Mouse (Mus musculus) activated CD4-positive, CD25-positive, alpha-beta regulatory T cell (primary cell): ENCODE measurements around the gene Llph. TPM values are rescaled to one million over a fixed set of nuclear protein-coding genes. Genes with fewer than 3 reads are reported as not detected.

Source experiments
- polyA plus RNA-seq, 2 experiments: library from polyadenylated mRNA; unstranded; fragments of 100-300 nt; shearing (Covaris generic); gene quantifications; one replicate each; pipeline ENCODE4 v1.2.1; 2017

The Llph gene
- 10 to 100 TPM; 90.4 to 96.5 TPM for polyA plus RNA-seq

GRCm38 (mm10) chr10:120226871-120227661 is at the start of gene Llph:
Llph (plus strand) TSS chr10:120227070.

GRCm38 (mm10) chr10:120201131-120201921 is 25.5 kb upstream of the Llph start, which contains the start of gene Tmbim4:
Tmbim4 (plus strand) TSS chr10:120201590.

GRCm38 (mm10) chr10:120201961-120202402 is 24.9 kb upstream of the Llph start, which contains the start of gene Irak3:
Irak3 (minus strand) TSS chr10:120202130.

Other genes with a start within 250 kb of the Llph start
- gene Helb, start 114.1 kb upstream of the Llph start, polyA plus RNA-seq = 10 to 100 TPM; 15.9 to 20.5 TPM
- 100 to 1,000 TPM; 113 to 159 TPM for gene Tmbim4, start 25.5 kb upstream of the Llph start, polyA plus RNA-seq
- gene Irak3, start 24.9 kb upstream of the Llph start, polyA plus RNA-seq = 1 to 10 TPM; 2.2 to 3.1 TPM
- under 1 TPM; 0.06 to 0.18 TPM for gene Hmga2, start 249.4 kb downstream of the Llph start, polyA plus RNA-seq